Comparison of ENCODE assay signal across 12 mouse cellular contexts in genomic region chr4:140944961-140945442, GRCm38 (mm10). TPM values are rescaled to one million over a fixed set of nuclear protein-coding genes. Genes with fewer than 3 reads are reported as not detected.
DNase-seq lines count a peak whose midpoint lies in the region; ATAC-seq and TF ChIP-seq lines count a peak whose summit lies in the region.
"Had no signal": no experiment of that assay in that cellular context is flagged by ENCODE, and none has a peak within 500 bp of the region (broad histone marks: within the 10 kb centered on the region; RNA-seq: fewer than 3 reads in every experiment).

No protein-coding gene starts in this region.

- DNase-seq in layer of hippocampus, adult 9-11 months: peak; percentile 84
- DNase-seq in layer of hippocampus, postnatal 14 days (ENCODE audit: low spot score in 2 of 2): no peak
- peak; percentile 92 for DNase-seq in thymus, postnatal 25 days
- DNase-seq in urinary bladder, postnatal 36 days (ENCODE audit: low spot score in 2 of 2): no peak
- no peak for DNase-seq in frontal cortex, adult 2 months (ENCODE audit: extremely low spot score in 1 of 2, low spot score in 1 of 2)
- DNase-seq: cerebellum, adult 8-10 months; forebrain, postnatal 0 days had no signal

- no peak for TF ChIP-seq POLR2A in bone marrow, adult 2 months (IDR thresholded peaks at IDR 0.05; ENCODE audit: borderline replicate concordance, control insufficient read depth, low read depth, low read length)

- no peaks in the 10 kb centered on the region for H3K9me3 ChIP-seq in neural tube, embryonic 15.5 days (replicated peaks)

- no peak overlapping the region for H3K4me2 ChIP-seq in neural tube, embryonic 15.5 days
- H3K4me2 ChIP-seq: midbrain, embryonic 11.5 days had no signal

- H3K4me1 ChIP-seq in bone marrow, adult 2 months (ENCODE audit: control insufficient read depth, insufficient read depth, low read length): peaks cover 7% of the 10 kb centered on the region
- H3K4me1 ChIP-seq in neural tube, embryonic 15.5 days: no peaks in the 10 kb centered on the region

- TF ChIP-seq CTCF in bone marrow, adult 2 months (IDR thresholded peaks at IDR 0.05; ENCODE audit: control insufficient read depth, insufficient read depth, low read length): no peak

- no peak overlapping the region for H3K4me3 ChIP-seq in bone marrow, adult 2 months (replicated peaks; ENCODE audit: control insufficient read depth, low read depth, low read length)
- H3K4me3 ChIP-seq in neural tube, embryonic 15.5 days (replicated peaks): no peak overlapping the region

- H3K36me3 ChIP-seq in neural tube, embryonic 15.5 days: no peaks in the 10 kb centered on the region

- 3% methylated on average over 5 of the region's 5 CpGs for WGBS in bone marrow, adult 2 months
- WGBS in neural tube, embryonic 15.5 days: 66% methylated on average over 5 of the region's 5 CpGs

- peak; percentile 53; the same call in 1 of the 2 replicates for ATAC-seq in megakaryocyte-erythroid progenitor cell, adult 5-6 weeks (replicated peaks; ENCODE audit: low FRiP score, low TSS enrichment, poor library complexity, severe bottlenecking)
- ATAC-seq in neural tube, embryonic 15.5 days (ENCODE audit: low FRiP score): no peak
- ATAC-seq: forebrain, postnatal 0 days; hindbrain, postnatal 0 days had no signal

- no peaks in the 10 kb centered on the region for H3K27me3 ChIP-seq in neural tube, embryonic 15.5 days (replicated peaks)

- H3K9ac ChIP-seq in neural tube, embryonic 15.5 days (replicated peaks): no peak overlapping the region
- H3K9ac ChIP-seq: forebrain, postnatal 0 days had no signal

- peak overlapping the region; percentile 89 for H3K27ac ChIP-seq in bone marrow, adult 2 months (ENCODE audit: control insufficient read depth, insufficient read depth, low read depth, low read length, poor library complexity)
- H3K27ac ChIP-seq in neural tube, embryonic 15.5 days (replicated peaks): no peak overlapping the region
- H3K27ac ChIP-seq: hindbrain, postnatal 0 days had no signal

RNA-seq across cellular contexts. Expression of gene Sdhb, which starts 16.0 kb away (rescaled TPM):
- 100 to 1,000 TPM; 190 to 198 TPM for total RNA-seq in layer of hippocampus, postnatal 14 days (2021)
- polyA plus RNA-seq in bone marrow, adult 2 months (2011; ENCODE audit: insufficient read depth, insufficient read length, low replicate concordance, missing spikeins): 33.6 and 65.3 TPM in 2 replicates
- total RNA-seq in megakaryocyte-erythroid progenitor cell, adult 5-6 weeks (2014; fragmentation: Nextera tagmentation): 154 and 177 TPM in 2 replicates
- 99.5 and 128 TPM in 2 replicates for total RNA-seq in megakaryocyte-erythroid progenitor cell, adult 5-6 weeks (2017)
- 492 and 530 TPM in 2 replicates for polyA plus RNA-seq in neural tube, embryonic 15.5 days (2015; fragmentation: Nextera tagmentation; extraction: Ambion mirVana)
- polyA plus RNA-seq in frontal cortex, adult 2 months (2012; rRNA removed): 282 and 283 TPM in 2 replicates

RNA-seq across cellular contexts. Expression of gene Padi2, which starts 38.9 kb away (rescaled TPM):
- 10 to 100 TPM; 12.0 to 16.8 TPM for total RNA-seq in layer of hippocampus, postnatal 14 days (2021)
- 5.6 and 11.4 TPM in 2 replicates for polyA plus RNA-seq in bone marrow, adult 2 months (2011; ENCODE audit: insufficient read depth, insufficient read length, low replicate concordance, missing spikeins)
- 1.3 and 1.6 TPM in 2 replicates for total RNA-seq in megakaryocyte-erythroid progenitor cell, adult 5-6 weeks (2014; fragmentation: Nextera tagmentation)
- total RNA-seq in megakaryocyte-erythroid progenitor cell, adult 5-6 weeks (2017): 2.9 and 3.8 TPM in 2 replicates
- 1.0 and 2.9 TPM in 2 replicates for polyA plus RNA-seq in neural tube, embryonic 15.5 days (2015; fragmentation: Nextera tagmentation; extraction: Ambion mirVana)
- polyA plus RNA-seq in frontal cortex, adult 2 months (2012; rRNA removed): 12.2 and 13.0 TPM in 2 replicates

RNA-seq across cellular contexts. Expression of gene Atp13a2, which starts 41.7 kb away (rescaled TPM):
- 100 to 1,000 TPM; 206 to 215 TPM for total RNA-seq in layer of hippocampus, postnatal 14 days (2021)
- polyA plus RNA-seq in bone marrow, adult 2 months (2011; ENCODE audit: insufficient read depth, insufficient read length, low replicate concordance, missing spikeins): 28.4 and 46.7 TPM in 2 replicates
- 24.6 and 25.2 TPM in 2 replicates for total RNA-seq in megakaryocyte-erythroid progenitor cell, adult 5-6 weeks (2014; fragmentation: Nextera tagmentation)
- 20.4 and 28.7 TPM in 2 replicates for total RNA-seq in megakaryocyte-erythroid progenitor cell, adult 5-6 weeks (2017)
- polyA plus RNA-seq in neural tube, embryonic 15.5 days (2015; fragmentation: Nextera tagmentation; extraction: Ambion mirVana): 162 and 188 TPM in 2 replicates
- 176 and 177 TPM in 2 replicates for polyA plus RNA-seq in frontal cortex, adult 2 months (2012; rRNA removed)

Comparison
In these comparisons a context has a peak if more than half of its experiments do, and no peak if none do; other contexts are left out.
1. DNase-seq: peak in layer of hippocampus, adult 9-11 months (single experiment) and thymus, postnatal 25 days (single experiment); none in layer of hippocampus, postnatal 14 days (0 of 2), urinary bladder, postnatal 36 days (0 of 2) and frontal cortex, adult 2 months (0 of 2).